Mouse (Mus musculus) heart, postnatal 0 days (tissue): ENCODE measurements at regions not wholly inside any gene's neighbourhood (a gene's known extent, or its start where the extent isn't known, plus 50 kb on each side); places are given as distances from the start of the nearest gene placed in this dataset.

Source experiments
- CTCF ChIP-seq: IDR thresholded peaks from 2 replicates; pipeline ENCODE4 v1.5.1; 2016; ENCODE audit warnings: antibody characterized with exemption, control low read depth, low read depth
- EP300 ChIP-seq: IDR thresholded peaks from 2 replicates; pipeline ENCODE4 v1.6.1; 2016; ENCODE audit warnings: antibody characterized with exemption, low read depth

GRCm38 (mm10) chr16:93225644-93226043, 378.2 kb downstream of the Setd4 start:
- TF ChIP-seq EP300 (no peak), CTCF (no peak)
